19 mouse cellular contexts compared by ENCODE assay signal in the genomic region with DNA sequence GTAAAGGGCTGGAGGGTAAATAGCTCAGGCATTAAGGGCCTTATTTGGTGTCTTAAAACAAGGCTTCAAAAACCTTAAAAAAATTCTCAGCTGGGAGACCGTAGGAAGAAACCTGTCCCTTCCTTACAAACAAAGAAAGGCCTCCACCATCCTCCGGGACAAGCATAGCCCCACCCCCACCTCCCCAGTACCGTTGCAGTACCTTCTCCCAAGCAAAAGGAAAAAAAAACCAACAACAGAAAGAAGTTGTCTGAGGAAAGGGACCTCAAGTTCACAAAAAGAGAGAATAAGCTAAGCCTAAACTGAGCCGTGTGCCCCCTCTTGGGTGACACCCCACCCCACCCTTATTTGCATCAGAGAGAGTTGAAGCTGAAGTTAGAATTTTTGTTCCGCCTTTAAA. TPM values are rescaled to one million over a fixed set of nuclear protein-coding genes. Genes with fewer than 3 reads are reported as not detected.
DNase-seq lines count a peak whose midpoint lies in the region; ATAC-seq and TF ChIP-seq lines count a peak whose summit lies in the region.
"Had no signal": no experiment of that assay in that cellular context is flagged by ENCODE, and none has a peak within 500 bp of the region (broad histone marks: within the 10 kb centered on the region; RNA-seq: fewer than 3 reads in every experiment).

No protein-coding gene starts in this region.

- DNase-seq in embryo, embryonic 10.5 days (ENCODE audit: low spot score), result peak; percentile 1
- DNase-seq in embryo, embryonic 10 days (ENCODE audit: low spot score), result no peak
- no peak for DNase-seq in kidney, adult 2 months
- no peak for DNase-seq in kidney, postnatal 4 days
- peak; percentile 47 to 48 for DNase-seq in spleen, postnatal 36 days (ENCODE audit: low spot score in 2 of 2)
- no peak for DNase-seq in spleen, adult 12 weeks (ENCODE audit: low spot score)
- DNase-seq in left cerebral cortex, adult 18-20 months (ENCODE audit: low spot score in 2 of 2), result no peak
- DNase-seq: cerebellum, adult 11 months; embryo, embryonic 11 days; gastrocnemius, postnatal 14 days; layer of hippocampus, adult 9-11 months; left cerebral cortex, postnatal 4 days; liver, postnatal 0 days; spleen, adult 18-20 months had no signal

- H3K4me1 ChIP-seq in kidney, adult 2 months (ENCODE audit: control insufficient read depth, insufficient read depth, low read length), result peaks cover 53% of the 10 kb centered on the region
- H3K4me1 ChIP-seq in stomach, embryonic 16.5 days (ENCODE audit: control insufficient read depth, insufficient read depth, low read length), result peaks cover 28% of the 10 kb centered on the region

- no peaks in the 10 kb centered on the region for H3K36me3 ChIP-seq in kidney, adult 2 months (ENCODE audit: control insufficient read depth, insufficient read depth, low read length)
- no peaks in the 10 kb centered on the region for H3K36me3 ChIP-seq in stomach, embryonic 16.5 days (ENCODE audit: control insufficient read depth, insufficient read depth, low read length)
- H3K36me3 ChIP-seq: heart, embryonic 12.5 days; midbrain, embryonic 12.5 days; neural tube, embryonic 12.5 days had no signal

- TF ChIP-seq POLR2A in kidney, adult 2 months (IDR thresholded peaks at IDR 0.05; ENCODE audit: low read depth, low read length), result no peak

- no peaks in the 10 kb centered on the region for H3K27me3 ChIP-seq in kidney, adult 2 months (replicated peaks; ENCODE audit: control insufficient read depth, insufficient read depth, low read length)
- H3K27me3 ChIP-seq in stomach, embryonic 16.5 days (ENCODE audit: control insufficient read depth, insufficient read depth, low read length), result no peaks in the 10 kb centered on the region
- H3K27me3 ChIP-seq: heart, embryonic 12.5 days; neural tube, embryonic 12.5 days had no signal

- peak overlapping the region; percentile 49 for H3K27ac ChIP-seq in kidney, adult 2 months (ENCODE audit: insufficient read depth, low read depth, low read length)
- H3K27ac ChIP-seq in stomach, embryonic 16.5 days (ENCODE audit: low read length), result peak overlapping the region; percentile 56
- H3K27ac ChIP-seq: midbrain, embryonic 12.5 days; neural tube, embryonic 12.5 days had no signal

- 25% methylated on average over 5 of the region's 5 CpGs for WGBS in kidney, adult 2 months
- WGBS in stomach, embryonic 16.5 days, result 41% methylated on average over 5 of the region's 5 CpGs

- no peak overlapping the region for H3K4me3 ChIP-seq in kidney, adult 2 months (ENCODE audit: insufficient read depth, low read depth, low read length)
- H3K4me3 ChIP-seq in stomach, embryonic 16.5 days (replicated peaks; ENCODE audit: low read length), result no peak overlapping the region
- H3K4me3 ChIP-seq: heart, embryonic 12.5 days; midbrain, embryonic 12.5 days; neural tube, embryonic 12.5 days had no signal

- H3K9ac ChIP-seq in stomach, embryonic 16.5 days (ENCODE audit: low read length), result 0 out of 2 replicates have a peak overlapping the region, but pooled peaks have one; percentile 22
- H3K9ac ChIP-seq: heart, embryonic 12.5 days; liver, postnatal 0 days; midbrain, embryonic 12.5 days; neural tube, embryonic 12.5 days had no signal

- ATAC-seq in stomach, embryonic 16.5 days (ENCODE audit: insufficient read depth, low FRiP score), result no peak
- ATAC-seq: activated CD4-positive, CD25-positive, alpha-beta regulatory T cell, adult 4 months had no signal

- peak overlapping the region; percentile 93; the same call in 1 of the 2 replicates for H3K4me2 ChIP-seq in stomach, embryonic 16.5 days (ENCODE audit: low read depth, low read length)
- H3K4me2 ChIP-seq: heart, embryonic 12.5 days; midbrain, embryonic 12.5 days; neural tube, embryonic 12.5 days had no signal

- no peaks in the 10 kb centered on the region for H3K9me3 ChIP-seq in stomach, embryonic 16.5 days (replicated peaks; ENCODE audit: control insufficient read depth, low read length)
- H3K9me3 ChIP-seq: heart, embryonic 12.5 days; midbrain, embryonic 12.5 days; neural tube, embryonic 12.5 days had no signal

- no peak for TF ChIP-seq CTCF in kidney, adult 2 months (conservative IDR thresholded peaks at IDR 0.05; ENCODE audit: insufficient read depth, insufficient read length, low read depth, low read length)

RNA-seq across cellular contexts. Expression of gene Ezr, which starts 6.0 kb away (rescaled TPM):
- polyA plus RNA-seq in kidney, adult 2 months (2012; rRNA removed), result 129 and 152 TPM in 2 replicates
- polyA plus RNA-seq in stomach, embryonic 16.5 days (2015; fragmentation: Nextera tagmentation; extraction: Ambion mirVana), result 266 and 335 TPM in 2 replicates
- 10 to 100 TPM; 42.4 to 46.8 TPM for total RNA-seq in left cerebral cortex, adult 18-20 months (2021)

Comparison
In these comparisons a context has a peak if more than half of its experiments do, and no peak if none do; other contexts are left out.
1. DNase-seq: peak in embryo, embryonic 10.5 days (single experiment) and spleen, postnatal 36 days (2 of 2); none in embryo, embryonic 10 days (single experiment), kidney, adult 2 months (single experiment), kidney, postnatal 4 days (0 of 2), spleen, adult 12 weeks (single experiment) and left cerebral cortex, adult 18-20 months (0 of 2).